Mouse (Mus musculus) lung, postnatal 0 days (tissue): Measurements from ENCODE around the gene Cstf3. TPM values are rescaled to one million over a fixed set of nuclear protein-coding genes. Genes with fewer than 3 reads are reported as not detected.
A peak's percentile ranks its signal among the peaks of the same experiment; 100 is the strongest.

Experiments
- ATAC-seq: fragments of 200-750 bp; cut with Nextera tagmentation; 2 replicates; pipeline ENCODE4 v1.8.0; 2017; ENCODE audit warnings: moderate library complexity
- DNase-seq: peaks from one replicate; pipeline ENCODE4 v3.0.0-alpha.2; 2016; ENCODE audit warnings: low spot score
- H3K27ac ChIP-seq: fragments of 300-500 bp; sonication (generic); 2 replicates; pipeline ENCODE4 v1.5.1; 2014; ENCODE audit warnings: antibody characterized with exemption, mild to moderate bottlenecking, low read length, mixed read lengths
- H3K27me3 ChIP-seq: fragments of 300-500 bp; sonication (generic); replicated peaks from 2 replicates; pipeline ENCODE4 v1.6.1; 2014; ENCODE audit warnings: low read length, mixed read lengths; ENCODE audit not compliant: insufficient read depth
- H3K36me3 ChIP-seq: fragments of 300-500 bp; sonication (generic); 2 replicates; pipeline ENCODE4 v1.6.1; 2014; ENCODE audit warnings: low read length, mixed read lengths; ENCODE audit not compliant: insufficient read depth
- H3K4me1 ChIP-seq: fragments of 300-500 bp; sonication (generic); 2 replicates; pipeline ENCODE4 v1.6.1; 2014; ENCODE audit warnings: antibody characterized with exemption, low read depth, low read length, mixed read lengths; ENCODE audit not compliant: insufficient read depth
- H3K4me2 ChIP-seq: fragments of 300-500 bp; sonication (generic); replicated peaks from 2 replicates; pipeline ENCODE4 v1.6.1; 2014; ENCODE audit warnings: low read depth, mild to moderate bottlenecking, low read length, moderate library complexity, mixed read lengths
- H3K4me3 ChIP-seq: fragments of 300-500 bp; sonication (generic); 2 replicates; pipeline ENCODE4 v1.5.1; 2014; ENCODE audit warnings: low read depth, low read length
- H3K9ac ChIP-seq: fragments of 300-500 bp; sonication (generic); replicated peaks from 2 replicates; pipeline ENCODE4 v1.6.1; 2014; ENCODE audit warnings: low read depth, mild to moderate bottlenecking
- H3K9me3 ChIP-seq: fragments of 300-500 bp; sonication (generic); 2 replicates; pipeline ENCODE4 v1.6.1; 2016; ENCODE audit warnings: low read length, mixed read lengths
- CTCF ChIP-seq: IDR thresholded peaks from 2 replicates; pipeline ENCODE4 v1.5.1; 2016; ENCODE audit warnings: antibody characterized with exemption, mild to moderate bottlenecking
- EP300 ChIP-seq: IDR thresholded peaks from 2 replicates; pipeline ENCODE4 v1.6.1; 2016; ENCODE audit warnings: antibody characterized with exemption, mild to moderate bottlenecking, control low read depth
- WGBS: fragments of 180-500 bp; shearing (Covaris S2); extraction: QIAGEN DNeasy Blood & Tissue Kit; methylation state at CpG from one replicate; pipeline ENCODE4 v1.1.7; 2014; 5-methylcytosine and 5-hydroxymethylcytosine counted together
- polyA plus RNA-seq: library from polyadenylated mRNA; unstranded; fragments of >200 nt; fragmentation: Nextera tagmentation; extraction: Ambion mirVana; gene quantifications from 2 replicates; pipeline ENCODE4 v1.2.1, GENCODE M21; 2015

The Cstf3 gene
- polyA plus RNA-seq, 1 experiment from 2014 or later, result 31.5 TPM

DNA sequence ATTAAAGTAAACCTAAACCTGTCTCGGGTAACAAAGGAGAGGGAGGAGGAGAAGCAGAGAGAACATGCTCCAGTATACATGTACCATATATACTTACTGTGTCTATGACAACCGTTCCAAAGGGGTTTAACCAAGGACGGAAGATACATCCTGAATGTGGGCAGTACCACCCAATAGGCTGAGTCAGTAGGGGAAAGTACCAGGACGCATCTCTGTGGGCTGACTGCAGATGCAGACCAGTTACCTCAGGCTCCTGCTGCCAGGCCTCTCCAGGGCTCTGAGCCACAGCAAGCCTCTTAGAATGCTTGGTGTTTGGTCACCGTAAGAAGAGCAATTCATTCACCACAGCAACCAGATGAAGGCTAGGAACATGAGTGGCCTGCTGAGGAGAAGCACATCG, 28.9 kb upstream of the Cstf3 start:
- TF ChIP-seq EP300 (no peak), CTCF (no peak)
- Histone ChIP-seq H3K36me3 (no peaks in the 10 kb centered on the region), H3K9ac (no peak overlapping the region), H3K9me3 (no peaks in the 10 kb centered on the region), H3K27ac (no peak overlapping the region), H3K4me2 (no peak overlapping the region), H3K4me3 (no peak overlapping the region), H3K27me3 (no peaks in the 10 kb centered on the region), H3K4me1 (no peaks in the 10 kb centered on the region)
- WGBS, result 91% methylated on average over 6 of the region's 6 CpGs
- DNase-seq (no peak), ATAC-seq (no peak)

DNA sequence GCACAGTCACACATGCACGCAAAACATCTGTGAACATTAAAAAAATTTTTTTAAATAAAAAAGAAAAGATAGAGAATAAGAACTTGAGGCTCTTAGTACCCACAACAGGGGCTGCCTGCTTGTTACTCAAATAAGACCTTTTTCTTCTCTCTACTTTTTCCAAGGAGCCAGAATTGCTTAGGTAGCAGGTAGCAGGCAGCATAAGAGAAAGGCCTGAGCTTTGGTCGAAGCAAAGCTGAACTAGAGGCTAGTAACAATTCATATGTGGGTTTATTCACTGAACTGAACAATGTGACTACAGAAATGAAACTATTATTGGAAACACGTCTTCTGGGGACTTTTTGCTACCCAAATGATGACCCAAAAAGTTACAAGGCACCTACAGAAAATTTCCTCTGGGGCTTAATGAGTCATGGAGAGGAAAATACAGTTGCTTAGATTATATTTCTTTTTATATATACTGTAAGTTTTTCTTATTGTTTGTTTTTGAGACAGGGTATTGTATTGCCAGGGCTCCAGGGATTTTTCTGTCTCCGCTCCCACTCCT, 28.3 kb upstream of the Cstf3 start:
- Histone ChIP-seq H3K27me3 (no peaks in the 10 kb centered on the region), H3K4me1 (no peaks in the 10 kb centered on the region), H3K36me3 (no peaks in the 10 kb centered on the region), H3K9ac (no peak overlapping the region), H3K27ac (no peak overlapping the region), H3K9me3 (no peaks in the 10 kb centered on the region), H3K4me2 (no peak overlapping the region), H3K4me3 (no peak overlapping the region)
- TF ChIP-seq CTCF, result no peak
- no peak for TF ChIP-seq EP300
- WGBS, result 86% methylated on average over 4 of the region's 4 CpGs
- no peak for DNase-seq
- ATAC-seq, result no peak

- no peaks in the 10 kb centered on the region for H3K4me1 ChIP-seq
- H3K4me3 ChIP-seq, result no peak overlapping the region
- no peaks in the 10 kb centered on the region for H3K27me3 ChIP-seq
- no peaks in the 10 kb centered on the region for H3K9me3 ChIP-seq
- no peaks in the 10 kb centered on the region for H3K36me3 ChIP-seq
- no peak overlapping the region for H3K9ac ChIP-seq
- no peak overlapping the region for H3K27ac ChIP-seq
- no peak overlapping the region for H3K4me2 ChIP-seq
- 77% methylated on average over 6 of the region's 6 CpGs for whole genome bisulfite sequencing
- TF ChIP-seq CTCF (no peak), EP300 (no peak)
- no peak for DNase-seq
- ATAC-seq, result no peak
Measured at GRCm38 (mm10) chr2:104572066-104572465, 18.3 kb upstream of the Cstf3 start.

DNA sequence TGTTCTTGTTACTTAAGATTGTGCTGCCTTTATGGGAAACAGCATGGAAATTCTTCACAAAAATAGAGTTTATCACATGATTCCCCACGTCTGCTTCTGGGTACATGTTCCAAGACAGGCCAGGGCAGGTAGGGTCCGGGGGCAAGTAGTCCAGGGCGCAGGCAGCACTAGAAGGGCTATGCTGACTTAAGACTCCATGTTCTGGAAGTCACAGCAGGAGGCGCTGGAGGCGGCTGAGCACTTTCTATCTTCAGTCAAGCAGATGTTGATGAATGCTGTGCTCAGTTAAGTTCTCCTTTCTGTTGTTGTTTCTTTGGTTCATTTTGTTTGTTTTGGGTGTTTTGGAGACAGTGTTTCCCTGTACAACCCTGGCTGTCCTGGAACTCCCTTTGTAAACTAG, 14.1 kb upstream of the Cstf3 start:
- H3K27me3 ChIP-seq, result no peaks in the 10 kb centered on the region
- DNase-seq (no peak), ATAC-seq (no peak)
- no peaks in the 10 kb centered on the region for H3K9me3 ChIP-seq
- TF ChIP-seq EP300 (no peak), CTCF (no peak; the same call in 1 of the 2 replicates)
- no peak overlapping the region for H3K27ac ChIP-seq
- no peak overlapping the region for H3K9ac ChIP-seq
- no peak overlapping the region for H3K4me3 ChIP-seq
- 84% methylated on average over 5 of the region's 5 CpGs for WGBS
- no peaks in the 10 kb centered on the region for H3K4me1 ChIP-seq
- no peaks in the 10 kb centered on the region for H3K36me3 ChIP-seq
- no peak overlapping the region for H3K4me2 ChIP-seq

- Histone ChIP-seq H3K4me2 (no peak overlapping the region), H3K36me3 (no peaks in the 10 kb centered on the region), H3K27ac (no peak overlapping the region), H3K9me3 (no peaks in the 10 kb centered on the region), H3K27me3 (no peaks in the 10 kb centered on the region), H3K4me1 (no peaks in the 10 kb centered on the region), H3K9ac (no peak overlapping the region), H3K4me3 (no peak overlapping the region)
- DNase-seq, result no peak
- no peak for TF ChIP-seq EP300
- TF ChIP-seq CTCF, result no peak
- ATAC-seq, result no peak
- 68% methylated on average over 5 of the region's 5 CpGs for WGBS
Measured at GRCm38 (mm10) chr2:104578021-104578420, 12.3 kb upstream of the Cstf3 start.

GRCm38 (mm10) chr2:104578836-104579604, 11.3 kb upstream of the Cstf3 start:
- Histone ChIP-seq H3K4me3 (no peak overlapping the region), H3K4me1 (no peaks in the 10 kb centered on the region), H3K36me3 (no peaks in the 10 kb centered on the region), H3K9me3 (no peaks in the 10 kb centered on the region), H3K27ac (no peak overlapping the region), H3K9ac (no peak overlapping the region), H3K27me3 (no peaks in the 10 kb centered on the region), H3K4me2 (no peak overlapping the region)
- TF ChIP-seq CTCF (no peak), EP300 (no peak)
- WGBS, result 63% methylated on average over 5 of the region's 5 CpGs
- DNase-seq (no peak), ATAC-seq (0 out of 2 replicates have a peak, but pooled peaks have one; percentile 10)
